Mouse (Mus musculus): ENCODE results near the gene Rdh14.

Gene Rdh14

GRCm38 (mm10) chr12:10390671-10391441, at the start of gene Rdh14:
Rdh14 (plus strand) TSS chr12:10390772.
- peak; percentile 95 for DNase-seq (ENCODE audit: low read depth, low spot score)

GRCm38 (mm10) chr12:10350706-10351105, 39.9 kb upstream of the Rdh14 start:
- no peak for DNase-seq (ENCODE audit: low read depth, low spot score)

- no peak for DNase-seq (ENCODE audit: low read depth, low spot score)
Measured at GRCm38 (mm10) chr12:10357756-10358155, 32.8 kb upstream of the Rdh14 start.

DNA sequence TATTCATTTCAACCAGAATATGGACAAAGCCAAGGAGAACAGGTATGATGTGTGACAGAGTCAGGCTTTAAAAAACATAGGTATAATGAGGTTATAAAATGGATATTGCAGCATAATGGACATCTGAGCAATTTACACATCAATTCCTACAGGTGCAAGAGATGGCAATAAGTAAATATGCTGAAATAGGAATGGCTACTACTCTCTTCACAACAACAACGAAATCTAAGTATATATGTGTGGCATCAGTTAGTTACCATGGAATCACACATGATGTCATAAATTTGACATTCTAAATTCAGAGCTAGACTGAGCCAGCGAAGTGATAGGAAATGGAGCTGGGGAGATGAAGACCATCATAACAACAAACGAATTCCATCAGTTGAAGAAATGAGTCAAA, 20.9 kb upstream of the Rdh14 start, which contains the start of gene Nt5c1b:
TSS of gene Nt5c1b (plus strand) at position 301 of the 400 bp plus-strand sequence.
- DNase-seq (ENCODE audit: low read depth, low spot score), result no peak

- DNase-seq (ENCODE audit: low read depth, low spot score), result no peak
Measured at GRCm38 (mm10) chr12:10400788-10401187, 10.2 kb downstream of the Rdh14 start.

DNA sequence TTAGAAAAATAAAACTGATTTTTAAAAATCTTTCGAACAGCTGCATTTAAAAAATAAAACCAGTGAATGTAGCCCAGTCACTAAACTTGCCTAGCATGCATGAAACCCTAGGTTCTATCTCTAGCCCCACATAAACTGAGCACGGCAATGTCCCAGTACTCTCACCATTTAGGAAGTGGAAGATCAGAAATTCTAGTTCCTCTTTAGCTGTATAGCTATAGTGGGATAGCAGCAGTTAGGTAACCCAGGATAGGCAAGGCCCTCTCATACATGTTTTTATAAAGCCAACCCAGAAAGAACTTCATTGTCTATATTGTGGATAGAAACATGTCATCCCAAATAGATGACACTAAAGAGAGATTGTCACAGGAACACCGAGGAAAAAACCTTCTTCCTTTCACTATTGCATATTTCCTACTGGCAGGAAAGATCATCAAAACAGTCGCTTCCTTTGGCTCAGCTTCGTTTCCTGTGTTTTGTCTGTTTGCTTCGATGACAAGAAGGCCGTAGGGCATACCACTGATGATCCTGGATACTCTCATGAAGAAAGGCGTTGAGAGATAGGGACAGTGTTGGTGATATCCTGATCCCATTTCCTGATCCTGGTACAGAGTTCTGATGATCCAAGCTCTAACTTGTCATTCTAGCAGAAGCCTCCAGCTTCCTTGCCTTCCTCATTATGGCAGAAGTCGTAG, 12.0 kb downstream of the Rdh14 start:
- no peak for DNase-seq (ENCODE audit: low read depth, low spot score)

- DNase-seq (ENCODE audit: low read depth, low spot score), result no peak
Measured at GRCm38 (mm10) chr12:10410511-10411179, 20.1 kb downstream of the Rdh14 start.

- peak; percentile 57 for DNase-seq (ENCODE audit: low read depth, low spot score)
Measured at GRCm38 (mm10) chr12:10411453-10411852, 20.9 kb downstream of the Rdh14 start.

DNA sequence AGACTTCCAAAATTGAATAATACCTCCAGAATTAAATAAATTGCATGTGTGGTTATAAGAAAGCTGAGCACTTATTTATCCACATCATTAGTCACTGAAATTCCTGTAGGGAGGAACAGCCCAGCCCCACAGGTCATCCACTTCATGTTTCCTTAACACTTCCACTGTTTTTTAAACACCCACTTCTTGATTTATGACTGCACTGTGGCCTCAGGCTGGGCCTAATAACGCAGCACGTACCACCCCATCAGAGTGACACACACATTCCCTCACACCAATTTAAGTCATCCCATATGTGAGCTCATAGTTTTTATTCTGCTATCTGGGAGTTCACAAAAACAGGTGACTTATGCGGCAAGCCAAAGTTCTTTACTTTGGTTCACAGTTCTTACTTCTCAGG, 31.8 kb downstream of the Rdh14 start:
- DNase-seq (ENCODE audit: low read depth, low spot score), result no peak

GRCm38 (mm10) chr12:10425982-10426863, 35.7 kb downstream of the Rdh14 start:
- DNase-seq (ENCODE audit: low read depth, low spot score), result no peak

- DNase-seq (ENCODE audit: low read depth, low spot score), result no peak
Measured at GRCm38 (mm10) chr12:10430999-10431398, 40.4 kb downstream of the Rdh14 start.

GRCm38 (mm10) chr12:10438054-10439001, 47.8 kb downstream of the Rdh14 start:
- DNase-seq (ENCODE audit: low read depth, low spot score), result peak; percentile 62

DNA sequence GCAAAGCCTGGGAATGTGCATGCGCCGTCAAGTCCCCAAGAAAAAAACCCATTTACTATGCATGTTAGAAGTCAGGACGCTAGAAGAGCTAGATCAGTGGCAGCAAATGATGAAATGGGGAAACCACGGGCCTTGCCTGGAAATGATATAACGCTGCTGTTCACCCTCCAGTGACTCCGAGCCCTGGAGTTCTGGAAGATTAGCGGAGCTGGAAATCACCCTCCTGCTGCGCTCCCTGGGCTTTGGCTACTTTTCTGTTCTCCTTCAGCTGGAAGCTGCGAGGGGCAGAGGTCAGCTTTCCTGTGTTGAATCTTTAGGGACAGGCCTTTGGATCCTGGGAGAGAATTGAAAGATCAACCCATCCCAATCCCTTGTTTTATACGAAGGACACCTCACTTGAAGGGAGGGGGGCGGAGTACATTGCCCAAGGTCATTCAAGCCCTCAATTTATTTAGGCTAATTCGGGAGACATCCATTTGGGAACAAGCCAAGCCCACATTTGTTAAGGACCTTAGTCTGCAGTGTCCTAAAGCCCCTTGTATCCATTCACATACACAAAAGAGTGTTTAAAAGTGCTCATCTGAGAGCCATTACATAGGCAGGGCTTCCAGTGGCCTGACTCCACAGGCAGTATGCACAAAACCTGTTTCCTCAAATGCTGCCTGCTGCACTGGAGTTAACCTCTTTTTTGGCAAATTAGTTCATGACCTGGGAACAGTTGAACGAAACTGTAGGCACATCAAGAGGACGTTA, 49.1 kb downstream of the Rdh14 start:
- DNase-seq (ENCODE audit: low read depth, low spot score), result no peak
